Mouse (Mus musculus) embryo, embryonic 10.5 days (tissue): ENCODE measurements at regions not wholly inside any gene's neighbourhood (a gene's known extent, or its start where the extent isn't known, plus 50 kb on each side); places are given as distances from the start of the nearest gene placed in this dataset.
"Not testable (repeated sequence)": the region's sequence is repeated elsewhere in the genome, so short reads cannot be mapped to it uniquely, and the experiment has no call there.

ENCODE experiments used
- DNase-seq: peaks from one replicate; pipeline ENCODE4 v3.0.0-alpha.2; 2015; ENCODE audit warnings: low spot score

DNA sequence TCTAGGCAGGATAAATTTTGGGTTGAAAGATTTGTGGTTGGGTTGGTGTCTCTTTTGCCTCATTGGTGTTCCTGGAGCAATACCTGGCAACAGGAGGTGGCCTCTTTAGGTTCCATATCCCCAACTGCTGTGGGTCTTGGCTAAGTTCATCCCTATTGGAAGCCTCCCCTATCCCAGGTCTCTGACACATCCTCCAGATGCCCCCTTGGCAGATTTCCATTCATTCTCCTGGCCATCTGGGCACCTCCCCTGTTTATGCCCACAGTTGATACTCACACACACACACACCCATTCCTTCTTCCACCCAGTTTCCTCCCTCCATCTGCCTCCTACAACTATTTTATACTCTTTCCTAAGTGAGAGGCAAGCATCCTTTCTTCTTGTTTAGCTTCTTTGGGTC, 984.9 kb upstream of the Gm12353 start:
- no peak for DNase-seq

DNA sequence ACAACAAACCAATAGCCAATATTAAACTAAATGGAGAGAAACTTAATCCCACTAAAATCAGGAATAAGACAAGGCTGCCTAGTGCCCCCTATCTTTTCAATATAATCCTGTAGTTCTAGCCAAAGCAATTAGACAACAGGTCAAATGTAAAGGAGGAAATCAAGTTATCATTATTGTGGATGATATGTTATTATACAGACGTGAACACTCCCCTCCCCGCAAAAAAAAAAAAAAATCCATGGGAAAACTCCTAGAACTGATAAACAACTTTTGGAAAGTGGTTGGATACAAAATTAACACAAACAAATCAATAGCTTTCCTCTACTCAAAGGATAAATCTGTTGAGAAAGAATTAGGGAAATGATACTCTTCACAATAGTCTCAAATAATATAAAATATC, 966.2 kb upstream of the Gm12353 start:
- no peak for DNase-seq

DNA sequence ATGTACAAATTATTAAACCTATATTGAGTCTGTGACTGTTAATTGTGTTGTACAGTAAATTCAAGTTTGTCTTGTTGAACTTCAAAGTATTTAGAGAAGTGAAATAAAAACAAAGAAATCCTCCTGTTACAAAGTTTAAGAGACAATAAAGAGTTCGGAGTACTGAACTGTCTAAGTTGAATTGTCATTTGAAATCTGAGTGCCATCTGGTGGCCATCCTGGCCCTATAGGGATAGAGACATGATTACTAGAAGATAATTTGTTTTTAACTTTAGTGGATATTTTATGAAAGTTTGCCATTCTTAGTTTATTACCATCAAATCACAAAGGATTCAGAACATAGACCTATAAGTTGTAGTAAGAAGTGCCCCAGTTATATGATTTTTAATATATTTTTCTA, 956.1 kb upstream of the Gm12353 start:
- peak; percentile 52 for DNase-seq

DNA sequence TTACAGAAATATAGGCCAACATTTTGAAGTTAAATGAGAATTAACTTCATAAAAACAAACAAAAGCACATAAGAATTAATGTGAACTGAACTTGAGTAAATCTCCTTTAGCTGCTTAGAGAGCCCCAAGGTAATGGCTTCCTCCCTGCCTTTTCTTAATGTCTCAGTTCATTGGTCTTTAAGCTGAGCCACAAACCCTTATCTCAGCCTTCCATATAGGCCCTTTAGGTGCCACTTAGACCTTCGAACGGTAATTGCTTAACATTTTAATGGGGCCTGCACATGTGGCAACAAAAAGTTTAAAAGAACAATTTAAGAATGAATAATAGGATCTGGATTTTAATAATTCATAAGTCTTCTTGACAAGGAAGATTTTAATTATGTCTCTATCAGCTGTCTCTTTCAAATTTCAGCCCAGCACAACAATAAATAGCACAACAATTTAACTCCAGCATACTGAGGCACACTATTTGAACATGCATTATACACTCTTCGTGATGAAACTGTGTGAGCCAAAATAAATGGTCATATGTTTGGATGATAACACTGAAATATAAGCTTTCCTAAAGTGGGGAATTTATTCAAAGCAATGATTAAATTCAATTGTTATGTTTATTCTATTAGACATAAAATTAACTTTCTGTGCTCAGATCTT, 919.2 kb upstream of the Gm12353 start:
- no peak for DNase-seq

DNA sequence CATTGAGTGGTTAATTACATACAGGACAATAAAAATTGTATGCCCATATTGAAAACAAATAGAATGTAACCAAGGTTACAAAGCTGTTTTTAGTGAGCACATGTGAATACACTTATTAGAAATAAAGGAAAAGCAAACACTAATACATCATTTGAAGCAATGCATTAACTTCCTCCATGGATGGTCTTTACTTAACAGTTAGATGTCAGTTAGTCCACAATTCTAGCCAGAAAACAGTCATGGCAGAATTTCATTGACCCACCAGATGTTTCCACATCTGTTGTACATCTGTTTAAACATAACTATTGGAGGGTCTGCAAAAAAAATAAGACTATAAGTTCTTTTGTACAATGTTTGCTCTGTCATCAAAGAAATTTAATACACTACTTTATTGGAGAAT, 911.2 kb upstream of the Gm12353 start:
- DNase-seq: peak; percentile 50

DNA sequence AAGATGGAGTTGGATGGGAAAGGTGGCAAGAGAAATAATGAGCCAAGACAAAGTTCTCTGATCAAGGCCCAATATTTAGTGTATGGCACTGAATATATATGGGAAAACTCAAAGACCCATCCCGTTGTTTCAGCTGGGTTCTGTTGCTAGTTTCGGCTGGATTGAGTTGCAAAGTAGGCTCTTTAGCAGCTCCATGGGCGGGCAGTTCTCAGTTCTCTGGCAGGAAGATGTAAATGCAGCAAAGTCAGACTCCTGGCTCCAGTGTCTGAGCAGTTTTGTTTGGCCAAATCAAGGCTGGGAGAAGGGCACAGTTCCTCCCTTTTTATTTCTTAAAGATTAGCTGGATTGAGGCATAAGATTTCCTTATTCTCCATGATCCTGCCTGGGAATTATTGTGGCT, 909.0 kb upstream of the Gm12353 start:
- DNase-seq: no peak

DNA sequence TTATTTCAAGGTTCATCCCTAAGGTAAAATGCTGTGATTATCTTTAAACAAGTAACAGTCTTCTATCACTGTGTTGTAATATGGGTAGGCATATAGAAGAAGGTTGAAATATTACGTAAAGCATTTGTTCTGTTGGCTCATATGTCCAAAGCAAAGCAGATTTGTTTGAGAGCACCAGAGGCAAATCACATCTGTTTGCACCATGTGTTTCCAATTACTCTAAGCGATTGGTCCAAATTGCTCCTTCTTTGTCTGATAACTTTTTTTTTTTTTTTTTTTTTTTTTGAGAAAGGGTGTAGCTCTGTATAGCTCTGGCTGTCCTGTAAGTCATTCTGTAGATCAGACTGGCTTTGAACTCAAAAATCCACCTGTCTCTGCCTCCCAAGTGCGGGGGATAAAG, 861.0 kb upstream of the Gm12353 start:
- DNase-seq: peak; percentile 52

DNA sequence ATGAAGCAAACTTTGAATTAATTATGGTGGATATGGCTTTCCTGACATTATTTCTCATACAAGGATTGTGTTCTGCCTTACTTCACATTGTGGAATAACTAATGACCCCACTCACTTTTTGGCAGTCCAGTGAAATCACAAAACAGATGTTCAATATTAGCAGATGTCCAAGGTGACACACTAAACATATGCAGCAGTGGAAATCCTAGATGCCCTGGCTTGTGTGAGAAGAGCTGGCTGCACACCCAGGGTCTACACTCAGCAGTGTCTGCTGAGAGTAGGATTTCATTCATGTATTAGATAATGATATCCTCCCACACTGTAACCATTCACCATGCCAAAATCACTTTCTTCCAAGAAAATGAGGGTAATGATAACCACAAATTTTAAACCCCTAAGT, 816.9 kb upstream of the Gm12353 start:
- DNase-seq: peak; percentile 35

DNA sequence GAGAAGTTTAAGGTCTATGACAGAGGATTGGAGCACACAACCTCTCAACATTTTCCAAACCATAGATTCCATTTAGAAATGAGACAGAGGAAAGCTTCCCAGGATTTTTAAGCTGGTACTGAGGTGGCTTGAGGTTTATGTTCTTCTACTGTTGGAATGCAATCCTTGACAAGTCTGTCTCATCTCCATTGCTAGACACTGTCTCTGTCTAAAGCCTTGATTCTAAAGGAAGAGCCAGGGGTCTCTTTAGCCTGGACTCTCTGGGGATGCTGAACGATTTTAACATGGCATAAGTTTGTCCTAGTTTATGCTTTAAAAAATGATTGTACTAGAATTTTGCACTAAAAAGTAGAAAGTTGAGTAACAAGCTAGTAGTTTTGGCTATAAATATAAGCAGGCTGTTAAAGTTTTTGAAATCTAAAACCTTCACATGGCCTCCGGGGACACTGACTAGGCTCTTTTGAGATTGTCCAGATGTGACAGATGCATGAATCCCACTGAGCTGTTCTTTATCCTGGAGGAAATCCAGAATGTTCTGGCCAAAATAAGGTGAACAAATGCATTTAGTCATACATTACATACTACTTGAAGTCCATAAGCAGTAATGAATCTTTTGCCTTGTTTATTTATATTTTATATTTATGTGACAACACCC, 809.4 kb upstream of the Gm12353 start:
- no peak for DNase-seq

DNA sequence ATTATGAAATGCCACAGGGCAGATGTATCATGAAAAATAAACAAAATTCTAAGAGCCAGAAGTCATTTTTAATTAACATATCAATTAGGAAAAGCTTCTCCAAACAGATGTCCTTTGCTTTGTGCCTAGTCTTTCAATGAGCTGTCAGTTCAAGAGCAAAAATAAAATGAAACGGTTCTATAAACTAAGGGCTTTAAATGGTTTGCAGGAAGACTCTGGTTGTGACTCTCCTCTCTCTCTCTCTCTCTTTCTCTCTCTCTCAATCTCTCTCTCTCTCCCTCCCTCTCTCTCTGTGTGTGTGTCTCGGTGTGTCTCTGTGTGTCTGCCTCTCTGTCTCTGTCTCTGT, 808.9 kb upstream of the Gm12353 start:
- DNase-seq: no peak

DNA sequence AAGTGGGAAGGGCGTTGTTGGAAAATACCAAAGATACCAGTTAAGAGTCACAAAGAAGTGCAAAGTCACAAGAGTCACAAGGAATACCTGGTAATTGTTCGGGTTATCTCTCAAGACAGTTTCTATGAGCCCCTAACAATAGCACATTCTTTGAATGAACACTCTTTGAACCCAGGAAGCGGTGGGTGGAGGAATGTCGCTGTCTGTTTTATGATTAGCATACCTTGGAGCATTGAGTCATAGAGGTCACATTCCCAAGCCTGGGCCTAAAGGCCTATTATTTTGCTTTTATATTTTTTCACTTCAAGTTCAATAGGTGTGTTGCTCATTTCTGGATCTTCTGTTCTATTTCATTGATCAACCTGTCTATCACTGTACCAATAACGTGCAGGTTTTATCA, 802.1 kb upstream of the Gm12353 start:
- DNase-seq: not testable (repeated sequence)
